Mouse (Mus musculus) gonadal fat pad, adult 2 months (tissue): ENCODE measurements at regions not wholly inside any gene's neighbourhood (a gene's known extent, or its start where the extent isn't known, plus 50 kb on each side); places are given as distances from the start of the nearest gene placed in this dataset.

Source experiments
- DNase-seq: peaks from one replicate; pipeline ENCODE4 v3.0.0-alpha.2; 2012; ENCODE audit warnings: low read depth

DNA sequence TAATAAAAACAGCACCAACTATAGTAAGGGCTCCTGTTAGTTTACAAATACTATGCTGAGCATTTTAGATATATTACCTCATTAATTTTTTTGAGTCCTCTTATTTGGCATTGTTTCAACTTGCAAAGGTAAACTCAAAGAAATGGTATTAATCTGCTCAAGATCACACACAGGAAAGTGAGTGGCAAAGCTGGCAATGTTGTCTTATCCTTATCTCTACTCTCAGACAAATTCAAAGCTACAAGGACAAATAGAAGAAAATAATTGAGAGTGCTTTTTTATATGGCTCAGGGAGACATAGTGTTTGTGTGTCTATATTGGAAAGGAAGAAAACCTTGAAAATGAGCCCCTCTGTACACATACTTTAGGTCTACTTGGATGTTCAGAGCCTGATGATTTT, 411.9 kb upstream of the Mgat4c start:
- DNase-seq: no peak

DNA sequence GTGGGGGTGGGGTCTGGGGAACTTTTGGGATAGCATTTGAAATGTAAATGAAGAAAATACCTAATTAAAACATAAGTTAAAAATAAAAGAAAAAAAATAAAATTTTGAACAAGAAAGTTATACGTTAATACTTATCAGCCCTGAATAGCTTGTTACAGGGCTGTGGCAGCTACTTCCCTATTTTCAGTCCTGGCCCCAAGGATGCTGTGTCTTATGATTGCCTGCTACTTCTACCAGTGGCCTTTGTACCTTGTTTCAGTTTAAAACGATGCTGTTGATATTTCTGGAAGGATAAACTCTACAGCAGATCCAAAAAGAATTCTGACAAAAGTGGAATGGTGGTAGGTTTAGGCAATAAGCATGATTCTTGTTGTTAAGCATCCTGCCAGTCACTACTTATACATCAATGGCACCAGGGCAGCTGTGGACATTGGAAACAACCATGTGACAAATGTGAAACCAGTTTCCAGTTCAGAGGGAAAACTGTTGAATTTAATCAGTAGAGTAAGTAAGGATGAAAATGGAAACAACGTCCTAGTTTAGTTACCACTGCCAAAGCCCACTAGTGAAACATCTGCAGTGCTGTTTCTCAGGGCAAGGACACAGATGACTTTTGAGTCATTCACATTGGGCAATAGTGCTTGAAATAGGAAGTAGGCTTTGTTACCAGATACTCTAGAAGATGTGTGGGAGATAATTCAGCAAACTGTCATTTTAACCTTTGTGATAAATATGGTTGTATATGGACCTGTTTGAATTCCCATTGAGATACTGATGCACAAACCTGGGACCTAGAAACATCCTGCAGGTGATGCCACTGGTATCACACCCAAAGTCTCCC, 409.6 kb upstream of the Mgat4c start:
- no peak for DNase-seq

DNA sequence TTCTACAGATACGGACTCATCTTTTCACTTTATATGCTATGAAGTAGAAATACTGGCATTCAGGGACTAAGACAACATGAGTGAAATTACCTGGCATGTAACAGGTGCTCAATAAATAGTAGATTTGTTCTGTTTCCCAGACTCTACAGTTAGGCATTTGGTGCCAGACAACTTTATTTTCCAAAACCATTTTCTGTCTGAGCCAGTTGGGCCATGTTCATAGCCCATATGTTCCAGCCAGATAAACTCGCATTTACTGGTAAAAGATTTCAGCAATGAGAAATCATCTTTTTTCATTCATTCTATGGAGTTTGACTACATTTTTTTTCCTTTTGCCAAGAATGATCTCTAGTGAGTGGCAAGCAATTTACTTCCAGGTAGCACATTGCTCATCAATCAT, 393.2 kb upstream of the Mgat4c start:
- DNase-seq: no peak

DNA sequence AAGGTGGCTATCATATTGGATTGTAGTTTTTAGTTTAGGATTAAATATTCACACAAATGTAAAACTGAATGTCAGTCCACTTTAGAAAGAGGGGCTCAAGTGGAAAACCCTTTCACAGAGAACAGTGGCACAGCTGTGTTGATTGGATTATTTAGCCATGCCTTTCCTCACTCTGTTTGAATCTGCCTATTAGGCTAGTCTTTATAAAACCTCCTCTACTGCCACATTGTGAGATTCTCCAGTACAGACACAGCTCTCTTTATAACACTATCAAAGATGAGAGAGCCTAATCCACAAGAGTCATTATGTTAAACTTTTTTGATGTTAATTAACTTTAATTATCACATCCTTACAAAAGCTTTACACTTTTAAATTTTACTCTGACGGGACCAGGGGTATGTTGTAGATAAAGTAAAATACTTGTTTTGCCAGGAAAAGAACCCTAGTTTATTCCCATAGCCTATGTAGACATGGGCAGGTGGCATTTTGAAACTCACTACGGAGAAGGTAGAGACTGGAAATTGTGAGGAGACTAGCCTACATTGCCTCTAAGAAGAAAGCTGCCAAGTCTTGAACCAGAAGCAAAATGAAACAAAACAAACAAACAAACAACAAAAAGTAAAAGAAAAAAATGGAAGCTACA, 379.0 kb upstream of the Mgat4c start:
- no peak for DNase-seq

DNA sequence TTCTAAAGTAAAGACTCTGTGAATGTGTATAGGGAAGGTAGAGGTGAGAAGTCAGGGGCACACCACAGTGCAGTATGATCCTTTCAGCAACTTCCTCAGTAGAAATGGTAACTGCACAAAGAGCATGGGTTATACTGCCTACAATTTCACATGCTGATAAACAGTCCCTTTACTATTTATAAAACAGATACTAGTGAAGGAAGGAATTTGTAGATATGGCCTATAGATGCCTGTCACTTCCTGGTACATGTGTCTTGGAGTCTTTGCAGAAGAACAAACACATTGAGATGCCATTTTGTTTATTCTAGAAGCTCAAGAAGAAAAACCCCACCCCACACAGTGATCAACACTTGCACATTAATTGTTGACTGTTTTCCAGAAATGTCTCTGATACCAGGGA, 377.2 kb upstream of the Mgat4c start:
- DNase-seq: no peak

DNA sequence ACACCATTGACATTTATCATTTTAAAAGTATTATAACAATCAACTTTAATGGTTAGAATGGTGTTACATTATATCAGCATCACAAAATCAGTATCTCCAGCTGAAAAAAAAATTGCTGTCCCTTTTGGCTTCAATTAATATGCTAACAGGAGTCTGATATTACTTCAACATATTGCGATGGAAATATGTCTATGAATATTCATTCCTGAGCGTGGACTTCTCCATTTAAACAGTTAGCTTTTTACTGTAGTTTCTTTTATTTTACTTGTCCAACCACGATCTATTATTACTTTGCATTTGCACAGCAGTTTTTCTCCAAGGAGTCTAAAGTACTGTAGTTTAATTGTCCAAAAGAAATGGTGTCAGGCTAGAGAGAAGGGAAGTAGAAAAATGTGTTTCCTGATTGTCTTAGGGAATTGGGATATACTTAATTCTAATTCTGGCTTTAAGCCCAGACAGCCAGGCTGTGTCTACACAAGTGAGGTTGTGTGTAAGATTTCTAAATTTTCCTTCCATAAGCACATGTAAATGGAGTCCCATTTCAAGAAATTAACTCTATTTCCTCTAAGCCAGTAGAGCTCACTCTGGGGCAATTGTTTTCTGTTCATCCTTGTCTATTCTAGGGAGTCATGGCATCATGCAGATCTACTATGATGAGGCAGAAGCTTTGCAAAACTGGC, 364.5 kb upstream of the Mgat4c start:
- no peak for DNase-seq

DNA sequence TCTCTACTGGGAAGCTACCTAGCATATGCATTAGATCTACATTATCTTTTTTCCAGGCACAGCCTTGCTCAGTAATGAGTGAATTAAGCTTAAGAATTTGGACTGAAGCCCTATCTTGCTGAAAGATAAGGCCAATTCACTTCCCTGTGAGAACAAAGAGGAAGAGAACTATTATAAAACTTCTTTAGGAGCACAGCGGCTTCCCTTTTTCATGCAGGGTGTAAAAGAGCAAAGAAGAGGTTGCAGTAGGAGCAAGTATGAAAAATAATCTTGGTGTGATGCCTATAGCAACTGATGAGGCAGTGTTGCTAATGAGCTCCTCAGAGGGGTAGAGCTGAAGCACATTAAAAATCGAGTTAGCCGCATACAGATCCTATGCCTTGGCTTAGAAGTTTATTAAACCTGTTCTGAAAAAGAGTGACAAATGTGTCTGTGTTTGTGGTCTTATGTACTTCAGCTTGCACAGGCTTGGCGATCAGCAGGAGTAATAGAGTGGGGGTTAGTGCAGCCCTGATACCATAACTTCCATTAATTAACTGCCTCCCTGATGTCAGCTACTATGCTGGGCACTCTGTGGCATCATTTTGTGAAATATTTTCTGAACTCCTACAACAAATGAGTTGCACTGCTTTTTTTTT, 360.1 kb upstream of the Mgat4c start:
- DNase-seq: no peak

DNA sequence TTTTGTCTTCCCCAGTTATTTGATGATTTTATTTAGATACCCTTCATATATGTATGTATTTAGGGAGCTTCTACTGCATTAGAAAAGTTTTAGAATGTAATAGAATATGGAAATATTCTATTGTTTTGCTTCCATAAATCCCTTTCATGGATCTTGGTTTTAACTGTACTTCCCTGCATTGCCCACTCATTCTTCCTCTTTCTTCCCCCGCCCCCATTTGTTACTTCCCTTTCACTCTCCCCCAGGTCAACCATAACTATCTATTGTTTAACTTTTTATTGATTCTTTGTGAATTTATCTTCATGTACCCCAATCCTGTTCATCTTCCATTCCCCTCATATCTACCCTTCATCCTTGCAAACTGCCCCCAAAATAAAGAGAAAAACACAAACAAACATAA, 356.8 kb upstream of the Mgat4c start:
- no peak for DNase-seq

DNA sequence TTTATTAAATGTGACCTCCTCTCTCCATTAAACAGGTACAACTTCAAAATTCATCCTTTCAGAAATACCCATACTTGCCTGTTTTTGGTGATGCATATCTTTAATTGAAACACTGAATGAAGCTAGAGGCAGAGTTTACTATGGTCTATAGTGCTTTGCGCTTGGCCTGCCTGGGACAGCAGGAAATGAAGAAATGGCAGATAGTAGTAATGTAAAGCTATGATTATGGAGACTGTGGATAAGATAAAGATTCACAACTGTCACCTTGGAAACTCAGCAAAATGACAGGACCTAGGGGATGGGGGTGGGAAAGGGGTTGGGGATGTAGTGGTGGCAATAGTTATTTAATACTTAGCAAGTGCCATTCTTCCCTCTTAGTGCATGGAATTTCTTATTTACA, 352.7 kb upstream of the Mgat4c start:
- no peak for DNase-seq

DNA sequence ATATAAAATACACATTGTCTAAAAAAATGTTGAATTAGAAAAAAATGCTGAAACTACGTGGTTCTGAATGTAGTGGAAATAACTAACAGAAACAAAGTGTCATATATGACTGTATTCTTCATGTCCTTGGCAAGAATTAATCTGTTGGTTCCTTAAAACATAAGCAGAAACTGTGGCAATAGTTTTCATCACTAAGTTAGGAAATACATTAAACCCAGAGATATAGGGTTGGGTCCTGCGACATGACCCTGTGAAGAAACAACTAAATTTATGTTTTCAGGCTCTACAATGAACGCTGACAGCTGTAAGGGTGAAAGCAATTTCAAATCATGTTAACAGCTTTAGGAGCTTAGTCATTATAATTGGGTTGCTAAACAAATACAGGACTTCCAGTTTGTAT, 351.2 kb upstream of the Mgat4c start:
- peak; percentile 2 for DNase-seq

DNA sequence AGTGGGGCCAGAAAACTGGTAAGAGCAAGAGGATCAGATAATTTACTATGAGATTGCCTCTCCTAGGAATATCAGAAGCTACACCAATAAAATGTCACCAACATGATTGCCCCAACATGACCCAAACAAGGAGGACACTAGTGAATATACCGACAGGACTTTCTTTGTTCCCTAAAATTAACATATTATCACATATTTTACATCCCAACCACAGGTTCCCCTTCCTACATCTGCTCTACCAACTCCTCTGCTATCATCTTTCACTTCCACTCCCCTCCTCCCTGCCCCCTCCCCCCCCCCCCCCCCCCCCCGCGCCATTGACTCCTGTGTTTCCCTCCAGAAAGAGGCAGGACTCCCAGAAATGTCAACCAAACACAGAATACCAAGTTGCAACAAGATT, 346.2 kb upstream of the Mgat4c start:
- no peak for DNase-seq

DNA sequence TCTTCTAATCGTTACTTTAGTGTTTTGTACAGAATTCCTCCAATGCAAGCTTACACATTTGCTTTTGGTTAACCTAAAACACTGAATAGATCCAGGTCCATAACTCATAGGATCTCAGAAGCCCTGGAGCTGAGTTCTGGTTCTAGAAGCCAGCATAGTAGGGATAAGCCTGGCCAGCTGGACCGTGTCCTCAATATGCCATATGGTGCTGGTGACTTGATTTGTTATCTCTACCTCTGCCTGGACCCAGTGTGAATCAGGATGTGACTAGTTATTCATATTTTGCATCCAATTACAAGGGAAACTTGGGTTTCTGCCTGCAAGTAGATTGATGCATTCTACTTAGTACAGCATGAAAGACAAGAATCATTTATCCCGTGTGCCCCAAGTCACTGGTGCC, 341.7 kb upstream of the Mgat4c start:
- no peak for DNase-seq

DNA sequence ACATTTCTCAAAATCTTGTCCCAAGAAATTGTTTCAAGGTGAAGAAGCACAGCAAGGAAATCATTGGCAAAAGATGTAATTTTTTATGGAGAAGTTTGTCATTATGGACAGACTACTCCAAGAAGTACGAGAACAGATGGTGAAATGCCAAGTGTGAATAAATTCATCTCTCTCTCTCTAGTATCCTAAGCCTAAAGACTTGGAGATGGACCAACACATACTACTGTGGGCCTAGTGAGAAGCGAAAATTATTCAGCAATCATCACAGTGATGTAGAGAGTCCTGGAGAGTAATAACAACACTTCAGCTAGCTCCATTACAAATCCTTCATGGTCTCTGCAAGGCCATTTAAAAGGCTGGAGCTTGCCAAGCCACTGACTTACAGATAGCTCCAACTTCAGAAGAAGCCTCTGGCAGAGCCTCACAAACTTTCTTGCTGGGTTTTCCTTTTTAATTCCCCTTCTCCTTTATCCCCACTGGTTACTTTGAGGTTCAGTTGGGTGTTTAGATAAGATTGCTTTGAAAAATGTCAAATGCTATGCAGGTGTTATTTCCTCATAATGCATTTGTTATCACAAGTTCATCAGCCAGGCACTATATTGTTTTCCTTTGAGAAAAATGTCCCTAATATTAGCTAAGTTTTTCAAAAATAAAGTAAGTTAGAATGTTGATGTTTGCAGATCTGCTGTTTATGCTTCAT, 330.9 kb upstream of the Mgat4c start:
- no peak for DNase-seq

DNA sequence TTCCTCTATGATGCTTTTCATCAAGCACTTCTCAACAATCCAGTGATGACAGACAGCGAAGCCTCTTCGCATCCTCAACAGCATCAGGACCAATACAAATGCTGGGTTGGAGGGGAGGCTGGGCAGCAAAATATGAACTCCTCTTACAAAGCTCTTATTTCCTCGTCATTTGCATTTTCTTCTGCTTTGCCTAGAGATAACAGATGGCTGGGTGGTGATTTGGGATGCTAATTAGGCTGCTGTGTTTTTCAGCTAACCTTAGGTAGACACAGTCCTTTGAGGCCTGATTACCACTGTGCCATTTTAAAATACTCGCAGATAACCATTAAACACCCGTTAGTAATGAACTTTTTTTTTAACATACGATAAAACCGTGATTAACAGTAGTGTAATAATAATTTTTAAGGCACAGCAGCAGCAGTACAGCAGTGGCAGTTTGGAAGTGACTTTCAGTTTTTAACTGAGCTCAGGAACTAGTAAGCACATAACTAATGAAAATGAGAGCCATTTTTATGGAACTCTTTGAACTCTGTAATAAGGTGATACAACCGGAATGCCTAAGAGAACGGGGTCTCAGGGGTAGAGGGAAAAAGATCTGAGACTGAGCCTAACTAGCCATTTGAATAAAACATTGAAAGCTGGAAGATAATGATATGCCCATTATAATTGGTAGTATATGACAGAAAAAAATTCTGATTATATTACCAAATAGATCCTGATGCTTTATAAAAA, 307.3 kb upstream of the Mgat4c start:
- DNase-seq: no peak

DNA sequence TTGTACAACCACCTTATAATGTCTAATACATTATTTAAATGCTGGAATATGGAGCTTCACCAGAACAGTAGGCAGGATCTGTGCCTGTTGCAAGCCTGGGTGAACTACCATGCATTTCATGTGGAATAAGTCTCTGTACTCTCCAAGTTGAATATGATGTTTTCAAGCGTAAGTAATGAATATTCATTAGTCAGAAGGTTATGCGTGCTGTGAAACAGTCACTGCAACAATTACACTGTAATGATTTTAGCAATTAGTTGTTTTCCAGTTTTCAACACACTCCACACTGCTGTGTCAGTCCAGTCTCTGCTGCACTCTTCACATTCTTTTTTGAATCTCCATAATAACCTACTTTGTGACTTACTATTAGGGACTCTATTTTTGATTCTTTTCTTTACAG, 287.9 kb upstream of the Mgat4c start:
- no peak for DNase-seq

DNA sequence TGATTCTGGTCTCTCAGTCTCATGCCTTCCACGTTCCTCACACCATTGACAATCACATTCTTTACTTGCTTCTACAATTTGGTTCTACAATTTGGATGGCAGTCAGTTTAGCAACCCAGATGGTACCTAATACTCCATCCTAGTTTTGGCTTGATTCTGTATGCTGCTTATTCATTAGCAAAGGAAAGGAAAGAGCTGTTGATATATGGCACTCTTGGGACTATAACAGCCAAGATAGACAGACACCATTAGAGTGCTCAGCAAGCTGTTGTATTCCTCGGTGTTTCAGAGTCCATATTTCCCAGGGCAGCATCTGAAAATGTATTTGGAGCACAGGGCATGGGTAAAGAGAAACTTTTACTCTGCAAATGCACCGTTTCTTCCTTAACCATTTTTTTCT, 282.1 kb upstream of the Mgat4c start:
- DNase-seq: no peak

DNA sequence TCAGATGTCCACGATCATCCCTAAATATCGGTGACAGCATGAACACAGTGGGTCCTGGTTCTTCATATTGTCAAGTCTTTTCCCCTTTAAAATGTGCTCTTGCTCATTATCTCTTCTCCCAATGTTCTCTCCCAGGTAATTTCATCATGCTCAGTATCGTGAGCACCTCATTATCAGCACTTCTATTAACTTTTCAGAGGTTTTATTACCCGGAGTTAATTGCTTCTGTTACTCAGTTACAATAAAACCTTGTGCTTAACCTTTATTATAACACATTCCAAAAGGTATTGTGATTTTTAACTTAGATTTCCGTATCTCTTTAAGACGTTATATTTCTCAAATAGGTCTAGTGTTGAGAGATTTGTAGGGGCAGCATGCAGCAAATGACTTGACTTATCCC, 266.0 kb upstream of the Mgat4c start:
- no peak for DNase-seq

DNA sequence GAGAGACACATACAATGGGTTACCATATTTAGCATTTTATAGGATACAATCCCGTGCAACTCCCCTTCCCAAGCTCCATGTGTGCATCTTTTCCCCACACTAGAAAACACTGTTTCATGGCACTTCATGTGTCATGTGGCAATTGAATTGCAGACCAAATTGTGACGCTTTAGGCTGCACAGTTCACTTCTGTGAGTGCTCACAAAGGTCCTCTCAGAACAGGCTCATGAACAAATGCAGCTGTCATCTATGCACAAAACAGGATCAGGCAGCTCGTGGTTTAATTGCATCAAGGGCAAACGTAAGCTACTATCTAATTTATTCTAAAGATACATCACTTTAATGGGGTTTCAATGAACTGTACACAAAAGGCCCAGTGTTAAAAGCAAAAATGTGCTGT, 258.7 kb upstream of the Mgat4c start:
- no peak for DNase-seq
